Mouse (Mus musculus) retina, embryonic 14.5 days (tissue): ENCODE data around the gene Dcaf8.
A peak's percentile ranks its signal among the peaks of the same experiment; 100 is the strongest.

Experiments
- DNase-seq: peaks from one replicate; pipeline ENCODE4 v3.0.0-alpha.2; 2015; ENCODE audit warnings: low spot score

The Dcaf8 gene

GRCm38 (mm10) chr1:172148279-172148954 is 533 bp downstream of the Dcaf8 start:
- peak; percentile 67 for DNase-seq

DNA sequence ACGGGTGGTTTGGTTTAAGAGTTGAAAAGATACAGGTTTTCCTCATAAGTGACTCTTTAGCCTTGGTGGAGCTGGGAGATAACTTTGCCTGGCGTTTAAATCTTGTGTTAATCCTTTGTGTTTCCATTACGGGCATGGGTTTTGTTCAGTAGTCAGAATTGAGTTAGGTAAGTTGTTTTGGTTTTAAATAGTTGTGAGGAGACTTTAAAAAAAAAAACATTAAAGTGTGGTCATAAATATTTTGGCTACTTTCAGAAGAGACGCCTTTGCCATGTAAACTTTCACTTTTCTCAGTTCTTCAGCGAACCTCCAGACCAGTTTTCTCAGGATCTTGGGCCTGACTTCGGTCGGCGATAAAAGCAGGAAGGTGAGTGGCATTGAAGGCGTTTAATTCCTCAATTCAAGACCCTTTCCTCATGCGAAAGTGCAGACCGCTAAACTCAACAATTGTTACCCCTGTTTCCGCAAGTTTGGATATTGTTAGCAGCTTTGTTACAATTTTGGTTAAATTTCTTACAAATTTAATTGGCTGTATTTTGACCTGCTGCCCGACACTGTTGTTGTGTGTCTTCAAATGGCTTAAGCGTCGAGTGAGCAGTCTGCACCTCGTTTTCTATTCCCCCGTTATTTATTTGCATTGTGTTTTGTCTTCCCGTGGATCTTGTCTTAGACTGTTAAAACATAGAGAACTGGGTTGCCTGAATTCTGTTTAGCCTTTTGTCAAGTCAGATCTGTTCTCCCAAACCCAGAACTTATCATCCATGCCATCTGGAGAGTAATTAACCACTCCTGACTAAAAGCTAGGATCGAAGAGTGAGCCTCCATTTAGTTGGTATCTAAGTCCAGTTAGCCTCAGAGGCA is 1.3 kb downstream of the Dcaf8 start:
- peak; percentile 26 for DNase-seq

DNA sequence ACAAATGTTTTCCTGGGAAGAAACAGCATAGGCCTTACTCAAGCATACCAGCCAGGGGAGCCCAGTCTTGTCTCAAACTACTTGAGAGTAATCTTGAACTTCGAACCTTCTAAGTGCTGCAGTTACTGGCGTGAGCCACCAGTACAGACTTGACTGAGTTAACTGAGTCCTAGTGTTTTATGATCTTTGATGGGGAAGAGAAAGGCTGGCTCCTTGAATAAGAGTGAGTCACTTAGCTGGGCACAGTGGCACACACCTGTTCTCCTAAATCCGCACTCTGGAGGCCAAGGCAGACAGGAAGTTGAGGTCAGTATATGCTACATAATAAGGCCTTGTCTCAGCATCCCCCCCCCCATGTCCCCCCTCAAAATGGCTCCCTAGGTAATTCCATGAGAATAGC is 6.7 kb downstream of the Dcaf8 start:
- no peak for DNase-seq

DNA sequence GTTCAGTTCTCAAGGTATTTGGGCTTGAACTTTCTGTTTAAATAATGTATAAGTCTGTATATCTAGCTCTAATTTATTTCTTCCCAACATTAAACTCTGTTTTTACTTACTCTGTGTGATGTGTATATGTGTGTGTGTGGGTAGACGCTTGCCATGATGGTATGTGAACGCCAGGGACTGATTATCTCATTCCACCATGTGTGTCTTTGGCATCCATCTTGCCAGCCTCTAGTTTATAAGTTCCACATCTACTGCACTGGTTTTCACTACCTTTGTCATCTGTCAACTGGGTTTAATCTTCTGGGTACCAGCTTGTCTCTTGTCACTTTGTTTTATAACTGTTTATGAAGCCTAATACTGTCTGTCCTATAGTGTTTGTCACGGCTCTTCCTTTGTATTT is 7.6 kb downstream of the Dcaf8 start:
- no peak for DNase-seq

DNA sequence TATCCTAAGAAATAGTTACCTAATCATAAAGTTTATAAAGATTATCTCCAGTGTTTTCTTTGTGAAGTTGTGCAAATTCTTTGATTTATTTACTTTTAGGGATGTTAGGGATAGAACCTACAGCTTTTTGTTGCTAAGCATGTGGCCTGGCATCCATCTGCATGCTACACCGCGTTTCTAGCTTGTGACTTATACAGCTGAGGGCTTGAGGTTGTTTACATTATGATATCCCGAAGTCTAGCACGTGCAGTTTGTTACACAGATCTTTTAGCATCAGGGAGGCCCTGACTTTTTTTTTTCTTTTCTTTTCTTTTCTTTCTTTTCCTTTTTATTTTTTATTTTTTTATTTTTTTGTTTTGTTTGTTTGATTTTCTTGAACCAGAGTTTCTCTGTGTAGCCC is 12.1 kb downstream of the Dcaf8 start:
- no peak for DNase-seq

DNA sequence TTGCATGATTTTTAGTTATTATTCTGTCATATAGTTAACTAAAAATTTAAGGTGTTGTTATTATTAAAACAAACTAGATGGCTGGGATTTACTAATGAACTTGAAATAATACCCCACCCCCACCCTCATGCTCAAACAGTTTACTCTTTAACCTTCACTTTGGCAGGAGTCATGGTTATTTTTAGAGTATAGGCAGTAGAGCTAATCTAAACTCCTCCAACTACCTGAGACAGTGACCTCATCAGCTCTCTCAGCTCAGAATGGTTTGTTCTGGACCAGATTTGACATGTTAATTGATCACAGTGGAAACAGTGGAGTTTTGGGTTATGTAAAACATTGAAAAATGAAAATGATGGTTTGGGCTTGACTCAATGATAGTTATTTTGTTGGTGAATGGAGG is 12.6 kb downstream of the Dcaf8 start:
- DNase-seq: no peak

- DNase-seq: peak; percentile 59
Observed at GRCm38 (mm10) chr1:172162009-172162408, 14.1 kb downstream of the Dcaf8 start.

DNA sequence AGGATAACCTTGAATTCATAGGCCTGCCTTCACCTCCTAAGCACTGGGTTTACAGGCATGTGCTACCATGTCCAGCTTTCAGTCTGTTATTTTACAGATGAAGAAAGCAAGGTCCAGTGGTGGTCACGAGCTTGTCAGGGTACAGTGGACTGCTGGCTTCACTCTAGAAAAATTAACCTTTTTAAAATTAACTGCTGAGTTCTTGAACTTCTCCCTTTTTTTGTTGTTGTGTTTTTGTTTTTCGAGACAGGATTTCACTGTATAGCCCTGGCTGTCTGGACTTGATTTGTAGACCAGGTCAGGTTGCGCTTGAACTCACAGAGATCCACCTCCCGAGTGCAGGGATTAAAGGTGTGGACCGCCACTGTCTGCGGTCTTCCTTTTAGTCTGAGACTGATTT is 15.1 kb downstream of the Dcaf8 start:
- DNase-seq: no peak

- DNase-seq: no peak
Observed at GRCm38 (mm10) chr1:172167911-172168310, 20.0 kb downstream of the Dcaf8 start.

DNA sequence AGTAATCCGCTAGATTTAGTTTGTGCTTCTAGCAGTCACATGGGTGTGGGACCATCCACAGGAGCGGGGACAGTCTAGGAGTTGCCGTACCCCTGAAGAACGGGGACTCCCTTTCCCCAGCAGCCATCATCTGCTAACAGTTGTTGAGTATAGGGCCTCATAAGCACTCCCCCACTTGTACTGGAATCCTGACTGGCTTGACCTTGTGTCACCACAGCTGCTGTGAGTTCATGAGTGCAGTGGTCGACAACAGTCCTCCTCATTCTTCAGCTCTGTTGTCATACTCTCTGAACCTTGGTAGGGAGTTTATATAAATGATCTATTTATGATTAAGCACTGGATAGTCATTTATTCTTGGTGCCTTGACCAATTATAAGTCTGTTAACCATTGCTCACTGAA is 21.9 kb downstream of the Dcaf8 start:
- DNase-seq: no peak

- no peak for DNase-seq
Observed at GRCm38 (mm10) chr1:172172381-172172780, 24.5 kb downstream of the Dcaf8 start.

- DNase-seq: no peak
Observed at GRCm38 (mm10) chr1:172173181-172173580, 25.3 kb downstream of the Dcaf8 start.

DNA sequence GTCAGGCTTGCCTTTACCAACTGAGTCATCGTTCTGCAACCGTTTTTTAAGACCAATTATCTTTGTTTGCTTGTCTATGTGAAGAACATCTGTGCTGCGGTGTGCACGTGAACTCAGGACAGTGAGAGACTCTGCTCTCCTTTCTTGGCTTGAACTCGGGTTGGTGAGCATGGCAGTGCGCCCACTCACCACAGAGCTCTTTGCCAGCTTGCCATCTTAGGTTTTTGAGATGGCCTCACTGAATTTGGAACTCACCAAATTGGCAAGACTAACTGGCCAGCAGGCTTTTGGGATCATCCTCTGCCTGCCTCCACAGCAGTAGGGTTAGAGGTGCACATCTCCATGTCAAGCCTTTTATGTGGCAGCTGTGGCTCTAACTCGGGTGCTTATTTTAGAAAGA is 29.9 kb downstream of the Dcaf8 start:
- DNase-seq: no peak

- no peak for DNase-seq
Observed at GRCm38 (mm10) chr1:172179102-172179501, 31.2 kb downstream of the Dcaf8 start.

DNA sequence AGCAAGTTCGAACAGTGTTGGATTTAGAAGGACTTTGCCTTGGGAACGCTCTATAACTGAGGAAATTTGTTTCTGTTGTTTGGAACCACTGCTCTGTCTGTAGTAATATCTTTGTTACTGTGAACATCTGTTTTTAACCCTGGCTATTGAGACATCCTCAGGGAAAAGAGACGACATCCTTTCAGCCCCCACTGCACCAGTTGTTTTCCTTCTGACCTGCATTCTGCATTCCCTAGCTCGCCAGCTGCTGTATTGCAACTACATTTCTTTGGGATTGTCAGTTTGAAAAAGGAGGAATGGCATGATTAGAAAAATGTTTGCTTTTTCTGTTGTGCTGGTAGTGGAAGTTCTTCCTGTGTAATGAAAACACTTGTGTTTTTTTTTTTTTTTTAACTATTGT is 33.0 kb downstream of the Dcaf8 start:
- no peak for DNase-seq

DNA sequence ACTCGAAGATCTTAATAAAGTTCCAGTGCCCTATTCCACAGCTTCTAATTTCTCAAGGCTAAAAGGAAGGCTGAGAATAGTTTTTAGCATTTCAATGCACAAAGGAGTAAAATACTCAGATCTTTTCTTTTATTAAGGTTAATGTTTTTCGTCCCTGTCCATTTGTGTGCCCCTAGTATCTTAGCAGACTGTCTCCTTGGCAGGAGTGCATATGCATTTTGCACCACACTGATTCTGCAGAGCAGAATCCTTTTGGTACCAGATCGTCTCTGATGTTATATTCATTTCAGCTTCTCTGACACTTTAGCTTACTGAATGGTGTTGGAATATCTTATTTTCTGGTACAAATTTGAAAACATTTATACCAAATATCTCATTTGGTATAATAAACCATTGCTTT is 33.9 kb downstream of the Dcaf8 start:
- DNase-seq: no peak

GRCm38 (mm10) chr1:172183056-172183455 is 35.2 kb downstream of the Dcaf8 start:
- DNase-seq: no peak

DNA sequence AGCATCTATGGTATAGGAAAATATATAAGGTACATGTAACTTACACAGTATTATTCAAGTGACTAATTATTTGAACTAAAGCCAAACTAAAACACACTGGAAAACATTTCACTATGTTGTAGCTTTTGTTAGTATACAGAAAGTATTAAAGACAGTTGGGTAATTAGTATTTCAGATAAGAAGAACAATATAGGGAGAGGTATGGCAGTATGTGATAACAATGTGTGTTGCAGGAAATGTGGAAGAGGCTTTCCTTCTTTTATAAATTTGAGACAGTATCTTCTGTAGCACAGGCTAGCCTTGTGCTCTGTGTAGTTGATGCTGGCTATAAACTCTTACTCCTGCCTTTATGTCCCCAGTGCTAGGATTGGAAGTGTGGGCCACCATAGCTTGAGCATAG is 36.0 kb downstream of the Dcaf8 start:
- no peak for DNase-seq

DNA sequence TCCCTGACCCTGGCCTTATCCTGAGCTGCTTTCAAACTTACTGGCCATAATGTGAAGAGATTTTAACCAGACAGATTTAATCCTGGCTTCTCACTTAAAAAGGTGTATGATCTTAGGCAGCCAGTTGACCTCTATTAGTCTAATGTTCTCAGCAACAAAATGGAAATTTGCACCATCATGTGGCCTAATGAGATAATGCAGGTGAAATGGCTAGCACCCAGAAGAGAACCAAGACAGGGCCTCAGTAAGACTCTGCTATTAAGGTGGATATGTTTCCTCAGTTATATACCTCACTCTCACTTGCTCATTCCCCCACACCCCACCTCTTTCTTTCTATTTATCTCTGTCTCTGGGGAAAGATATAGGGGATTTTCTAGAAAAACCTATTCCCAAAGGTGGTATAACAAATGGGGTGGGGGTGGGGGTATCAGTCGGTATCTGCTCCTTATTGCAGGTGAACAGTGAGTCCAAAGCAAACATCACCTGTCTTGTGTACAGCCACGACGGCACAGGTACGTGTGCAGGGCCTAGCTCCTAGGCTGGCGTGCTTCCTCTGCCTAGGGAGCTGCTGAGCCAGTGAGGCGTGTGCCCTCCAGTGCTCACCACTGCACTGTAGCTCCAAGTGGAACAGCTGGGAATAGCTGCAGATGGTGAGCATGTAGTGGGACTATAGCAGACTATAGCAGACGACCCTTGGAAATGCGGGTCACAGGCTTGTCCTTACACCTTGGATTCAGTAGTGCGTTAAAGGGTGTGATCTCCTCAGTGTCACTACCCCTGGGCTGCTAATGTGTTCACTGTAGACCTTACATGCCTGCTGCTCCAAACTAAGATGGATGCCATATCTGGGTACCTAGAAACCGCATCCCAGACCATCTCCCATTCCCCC is 38.8 kb downstream of the Dcaf8 start:
- peak; percentile 63 for DNase-seq

- peak; percentile 68 for DNase-seq
Observed at GRCm38 (mm10) chr1:172188891-172189290, 41.0 kb downstream of the Dcaf8 start.

GRCm38 (mm10) chr1:172191578-172191977 is 43.7 kb downstream of the Dcaf8 start:
- DNase-seq: no peak

DNA sequence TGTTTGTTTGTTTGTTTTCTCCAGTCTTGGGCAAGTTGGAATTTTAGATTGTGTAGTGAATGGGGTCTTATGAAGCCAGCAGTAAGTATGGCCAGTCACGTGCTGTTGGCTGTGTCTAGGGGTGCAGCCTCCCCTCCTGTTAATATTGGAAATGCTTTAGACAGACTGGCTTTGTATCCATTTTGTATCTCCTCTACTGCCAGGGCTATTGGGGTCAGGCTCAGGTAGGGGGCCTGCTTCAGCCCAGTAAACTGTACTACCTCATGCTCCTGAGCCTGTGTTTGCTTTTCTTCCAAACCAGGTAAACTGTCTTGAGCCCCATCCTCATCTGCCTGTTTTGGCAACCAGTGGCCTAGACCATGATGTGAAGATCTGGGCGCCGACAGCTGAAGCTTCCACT is 44.3 kb downstream of the Dcaf8 start:
- no peak for DNase-seq

- no peak for DNase-seq
Observed at GRCm38 (mm10) chr1:172194435-172194834, 46.6 kb downstream of the Dcaf8 start.
